10 mouse cellular contexts compared by ENCODE assay signal in the genomic region with DNA sequence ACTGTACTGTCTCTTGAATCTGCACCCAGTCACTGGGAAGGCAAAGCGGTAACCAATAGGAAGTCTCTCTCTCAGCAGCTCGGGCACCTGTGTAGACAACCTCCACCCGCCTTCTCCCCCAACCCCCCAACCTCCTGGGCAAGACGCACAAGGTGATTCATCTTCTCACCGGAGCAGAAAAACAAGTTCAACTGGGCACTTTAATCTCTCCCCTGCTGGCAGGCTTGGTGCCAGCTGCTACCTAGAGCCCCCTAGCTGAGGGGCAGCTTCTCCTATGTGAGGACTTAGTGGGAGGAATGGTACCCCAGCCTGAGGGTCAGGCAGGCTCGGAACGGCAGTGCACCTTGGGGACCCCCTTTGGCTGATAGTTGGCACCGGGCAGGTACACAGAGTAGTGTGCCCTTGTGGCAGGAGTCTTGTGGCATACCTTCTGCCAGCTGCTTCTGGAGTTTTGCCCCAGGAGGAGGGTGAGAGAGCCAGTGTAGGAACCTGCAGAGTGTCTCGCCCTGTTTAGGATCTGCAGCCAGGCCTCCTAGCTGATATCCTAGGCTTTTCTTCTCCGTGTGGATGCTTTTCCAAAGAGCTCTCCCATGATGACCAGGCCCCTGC. TPM values are rescaled to one million over a fixed set of nuclear protein-coding genes. Genes with fewer than 3 reads are reported as not detected.
DNase-seq lines count a peak whose midpoint lies in the region; ATAC-seq and TF ChIP-seq lines count a peak whose summit lies in the region.
"Had no signal": no experiment of that assay in that cellular context is flagged by ENCODE, and none has a peak within 500 bp of the region (broad histone marks: within the 10 kb centered on the region; RNA-seq: fewer than 3 reads in every experiment).

No protein-coding gene starts in this region.

- peaks cover 57% of the 10 kb centered on the region for H3K36me3 ChIP-seq in limb, embryonic 14.5 days (ENCODE audit: control insufficient read depth, insufficient read depth, low read length)
- H3K36me3 ChIP-seq in limb, embryonic 10.5 days = peaks cover 51% of the 10 kb centered on the region
- peaks cover 60% of the 10 kb centered on the region for H3K36me3 ChIP-seq in kidney, embryonic 15.5 days
- H3K36me3 ChIP-seq in lung, embryonic 16.5 days (ENCODE audit: control insufficient read depth, insufficient read depth, low read length) = peaks cover 7% of the 10 kb centered on the region

- H3K27ac ChIP-seq in limb, embryonic 14.5 days (replicated peaks; ENCODE audit: low read depth, low read length) = no peak overlapping the region
- no peak overlapping the region for H3K27ac ChIP-seq in limb, embryonic 10.5 days
- H3K27ac ChIP-seq in kidney, embryonic 15.5 days = peak overlapping the region; percentile 32; the same call in 1 of the 2 replicates
- peak overlapping the region; percentile 52 for H3K27ac ChIP-seq in lung, embryonic 16.5 days (ENCODE audit: low read length)

- no peaks in the 10 kb centered on the region for H3K27me3 ChIP-seq in limb, embryonic 14.5 days (ENCODE audit: control insufficient read depth, insufficient read depth, low read length)
- H3K27me3 ChIP-seq in limb, embryonic 10.5 days (ENCODE audit: low read depth, poor library complexity, severe bottlenecking) = peaks cover 10% of the 10 kb centered on the region; the same call in 1 of the 2 replicates
- no peaks in the 10 kb centered on the region for H3K27me3 ChIP-seq in kidney, embryonic 15.5 days
- no peaks in the 10 kb centered on the region for H3K27me3 ChIP-seq in lung, embryonic 16.5 days (ENCODE audit: control insufficient read depth, insufficient read depth, low read depth, low read length)

- no peak for DNase-seq in limb, embryonic 14.5 days (ENCODE audit: low spot score)
- DNase-seq in limb, embryonic 10.5 days (ENCODE audit: low spot score) = no peak
- peak; percentile 75 for DNase-seq in urinary bladder, postnatal 36 days (ENCODE audit: low spot score in 2 of 2)
- DNase-seq in ovary, adult 18-20 months (ENCODE audit: low spot score) = no peak
- no peak for DNase-seq in cerebellum, adult 9-10 months
- DNase-seq: cerebellum, adult 18-20 months; layer of hippocampus, postnatal 36 days; liver had no signal

- H3K9me3 ChIP-seq in limb, embryonic 14.5 days (ENCODE audit: control insufficient read depth, low read length) = no peaks in the 10 kb centered on the region
- H3K9me3 ChIP-seq in limb, embryonic 10.5 days (replicated peaks) = no peaks in the 10 kb centered on the region
- H3K9me3 ChIP-seq in kidney, embryonic 15.5 days (replicated peaks) = no peaks in the 10 kb centered on the region
- no peaks in the 10 kb centered on the region for H3K9me3 ChIP-seq in lung, embryonic 16.5 days (ENCODE audit: control insufficient read depth, low read length)

- no peak for TF ChIP-seq POLR2A in limb, embryonic 14.5 days (IDR thresholded peaks at IDR 0.05; ENCODE audit: borderline replicate concordance, extremely low read depth, insufficient read depth, insufficient read length)

- 0 out of 2 replicates have a peak overlapping the region, but pooled peaks have one; percentile 25 for H3K9ac ChIP-seq in limb, embryonic 14.5 days (ENCODE audit: low read depth, low read length, severe bottlenecking)
- H3K9ac ChIP-seq in kidney, embryonic 15.5 days = no peak overlapping the region
- peak overlapping the region; percentile 13; the same call in 1 of the 2 replicates for H3K9ac ChIP-seq in lung, embryonic 16.5 days (ENCODE audit: low read length)

- H3K4me1 ChIP-seq in limb, embryonic 14.5 days (ENCODE audit: control insufficient read depth, insufficient read depth, low read length) = peaks cover 11% of the 10 kb centered on the region
- H3K4me1 ChIP-seq in limb, embryonic 10.5 days = peaks cover 19% of the 10 kb centered on the region
- H3K4me1 ChIP-seq in kidney, embryonic 15.5 days = peaks cover 50% of the 10 kb centered on the region
- H3K4me1 ChIP-seq in lung, embryonic 16.5 days (replicated peaks; ENCODE audit: control insufficient read depth, insufficient read depth, low read length) = peaks cover 21% of the 10 kb centered on the region

- no peak for ATAC-seq in limb, embryonic 14.5 days (ENCODE audit: low FRiP score, low read depth)
- ATAC-seq in kidney, embryonic 15.5 days (replicated peaks; ENCODE audit: low FRiP score) = no peak
- ATAC-seq in lung, embryonic 16.5 days (ENCODE audit: low read depth) = peak; percentile 49

- WGBS in limb, embryonic 14.5 days = 77% methylated on average over 10 of the region's 10 CpGs
- 83% methylated on average over 10 of the region's 10 CpGs for WGBS in limb, embryonic 10.5 days
- WGBS in kidney, embryonic 15.5 days = 77% methylated on average over 10 of the region's 10 CpGs
- 66% methylated on average over 10 of the region's 10 CpGs for WGBS in lung, embryonic 16.5 days

- no peak overlapping the region for H3K4me2 ChIP-seq in limb, embryonic 14.5 days (replicated peaks; ENCODE audit: low read depth, low read length, severe bottlenecking)
- no peak overlapping the region for H3K4me2 ChIP-seq in kidney, embryonic 15.5 days
- no peak overlapping the region for H3K4me2 ChIP-seq in lung, embryonic 16.5 days (ENCODE audit: low read depth, low read length)

- H3K4me3 ChIP-seq in limb, embryonic 14.5 days (replicated peaks; ENCODE audit: low read length) = no peak overlapping the region
- no peak overlapping the region for H3K4me3 ChIP-seq in limb, embryonic 10.5 days
- H3K4me3 ChIP-seq in kidney, embryonic 15.5 days (replicated peaks) = no peak overlapping the region
- no peak overlapping the region for H3K4me3 ChIP-seq in lung, embryonic 16.5 days (ENCODE audit: low read length)

RNA-seq across cellular contexts. Expression of a gene that starts 6.8 kb away (rescaled TPM):
- polyA plus RNA-seq in limb, embryonic 14.5 days (2012; rRNA removed) = 51.1 and 64.3 TPM in 2 replicates
- 73.6 and 79.7 TPM in 2 replicates for polyA plus RNA-seq in limb, embryonic 14.5 days (2014; fragmentation: Nextera tagmentation; extraction: Ambion mirVana)
- polyA plus RNA-seq in limb, embryonic 10.5 days (2016; fragmentation: Nextera tagmentation; extraction: Ambion mirVana) = 24.5 and 30.9 TPM in 2 replicates
- 46.2 and 48.0 TPM in 2 replicates for polyA plus RNA-seq in kidney, embryonic 15.5 days (2015; fragmentation: Nextera tagmentation; extraction: Ambion mirVana)
- 39.3 and 41.4 TPM in 2 replicates for polyA plus RNA-seq in lung, embryonic 16.5 days (2015; fragmentation: Nextera tagmentation; extraction: Ambion mirVana)

RNA-seq across cellular contexts. Expression of a gene that starts 18.8 kb away (rescaled TPM):
- polyA plus RNA-seq in limb, embryonic 14.5 days (2012; rRNA removed) = 19.2 and 24.2 TPM in 2 replicates
- polyA plus RNA-seq in limb, embryonic 14.5 days (2014; fragmentation: Nextera tagmentation; extraction: Ambion mirVana) = 9.2 and 11.4 TPM in 2 replicates
- polyA plus RNA-seq in limb, embryonic 10.5 days (2016; fragmentation: Nextera tagmentation; extraction: Ambion mirVana) = 9.7 and 10.5 TPM in 2 replicates
- polyA plus RNA-seq in kidney, embryonic 15.5 days (2015; fragmentation: Nextera tagmentation; extraction: Ambion mirVana) = 16.9 and 17.5 TPM in 2 replicates
- polyA plus RNA-seq in lung, embryonic 16.5 days (2015; fragmentation: Nextera tagmentation; extraction: Ambion mirVana) = 15.0 and 16.2 TPM in 2 replicates

RNA-seq across cellular contexts. Expression of a gene that starts 19.7 kb away (rescaled TPM):
- 44.8 and 48.5 TPM in 2 replicates for polyA plus RNA-seq in limb, embryonic 14.5 days (2012; rRNA removed)
- polyA plus RNA-seq in limb, embryonic 14.5 days (2014; fragmentation: Nextera tagmentation; extraction: Ambion mirVana) = 84.8 and 86.8 TPM in 2 replicates
- 76.8 and 81.3 TPM in 2 replicates for polyA plus RNA-seq in limb, embryonic 10.5 days (2016; fragmentation: Nextera tagmentation; extraction: Ambion mirVana)
- polyA plus RNA-seq in kidney, embryonic 15.5 days (2015; fragmentation: Nextera tagmentation; extraction: Ambion mirVana) = 101 and 106 TPM in 2 replicates
- polyA plus RNA-seq in lung, embryonic 16.5 days (2015; fragmentation: Nextera tagmentation; extraction: Ambion mirVana) = 87.5 and 97.5 TPM in 2 replicates

RNA-seq across cellular contexts. Expression of a gene that starts 27.2 kb away (rescaled TPM):
- 9.1 and 9.2 TPM in 2 replicates for polyA plus RNA-seq in limb, embryonic 14.5 days (2012; rRNA removed)
- polyA plus RNA-seq in limb, embryonic 14.5 days (2014; fragmentation: Nextera tagmentation; extraction: Ambion mirVana) = 8.1 and 9.6 TPM in 2 replicates
- polyA plus RNA-seq in limb, embryonic 10.5 days (2016; fragmentation: Nextera tagmentation; extraction: Ambion mirVana) = 6.4 and 9.5 TPM in 2 replicates
- polyA plus RNA-seq in kidney, embryonic 15.5 days (2015; fragmentation: Nextera tagmentation; extraction: Ambion mirVana) = 68.8 and 69.8 TPM in 2 replicates
- polyA plus RNA-seq in lung, embryonic 16.5 days (2015; fragmentation: Nextera tagmentation; extraction: Ambion mirVana) = 45.6 and 47.6 TPM in 2 replicates

RNA-seq across cellular contexts. Expression of a gene that starts 32.8 kb away (rescaled TPM):
- 1.4 and 2.2 TPM in 2 replicates for polyA plus RNA-seq in limb, embryonic 14.5 days (2012; rRNA removed)
- polyA plus RNA-seq in limb, embryonic 14.5 days (2014; fragmentation: Nextera tagmentation; extraction: Ambion mirVana) = 0.51 and 1.3 TPM in 2 replicates
- polyA plus RNA-seq in limb, embryonic 10.5 days (2016; fragmentation: Nextera tagmentation; extraction: Ambion mirVana) = 0.61 TPM in 1 of 2 replicates, not detected in the other
- 2.7 and 3.8 TPM in 2 replicates for polyA plus RNA-seq in kidney, embryonic 15.5 days (2015; fragmentation: Nextera tagmentation; extraction: Ambion mirVana)
- 0.13 TPM in 1 of 2 replicates, not detected in the other for polyA plus RNA-seq in lung, embryonic 16.5 days (2015; fragmentation: Nextera tagmentation; extraction: Ambion mirVana)

Comparison
In these comparisons a context has a peak if more than half of its experiments do, and no peak if none do; other contexts are left out.
1. DNase-seq: peak in urinary bladder, postnatal 36 days (2 of 2); none in limb, embryonic 14.5 days (single experiment), limb, embryonic 10.5 days (single experiment), ovary, adult 18-20 months (single experiment) and cerebellum, adult 9-10 months (single experiment).
2. H3K27ac ChIP-seq: peak in kidney, embryonic 15.5 days (single experiment) and lung, embryonic 16.5 days (single experiment); none in limb, embryonic 14.5 days (single experiment) and limb, embryonic 10.5 days (single experiment).